Mouse (Mus musculus): ENCODE data around the gene Nrxn3. TPM values are rescaled to one million over a fixed set of nuclear protein-coding genes. Genes with fewer than 3 reads are reported as not detected.

Nrxn3 gene
- polyA plus RNA-seq, 1 experiment, result not detected

DNA sequence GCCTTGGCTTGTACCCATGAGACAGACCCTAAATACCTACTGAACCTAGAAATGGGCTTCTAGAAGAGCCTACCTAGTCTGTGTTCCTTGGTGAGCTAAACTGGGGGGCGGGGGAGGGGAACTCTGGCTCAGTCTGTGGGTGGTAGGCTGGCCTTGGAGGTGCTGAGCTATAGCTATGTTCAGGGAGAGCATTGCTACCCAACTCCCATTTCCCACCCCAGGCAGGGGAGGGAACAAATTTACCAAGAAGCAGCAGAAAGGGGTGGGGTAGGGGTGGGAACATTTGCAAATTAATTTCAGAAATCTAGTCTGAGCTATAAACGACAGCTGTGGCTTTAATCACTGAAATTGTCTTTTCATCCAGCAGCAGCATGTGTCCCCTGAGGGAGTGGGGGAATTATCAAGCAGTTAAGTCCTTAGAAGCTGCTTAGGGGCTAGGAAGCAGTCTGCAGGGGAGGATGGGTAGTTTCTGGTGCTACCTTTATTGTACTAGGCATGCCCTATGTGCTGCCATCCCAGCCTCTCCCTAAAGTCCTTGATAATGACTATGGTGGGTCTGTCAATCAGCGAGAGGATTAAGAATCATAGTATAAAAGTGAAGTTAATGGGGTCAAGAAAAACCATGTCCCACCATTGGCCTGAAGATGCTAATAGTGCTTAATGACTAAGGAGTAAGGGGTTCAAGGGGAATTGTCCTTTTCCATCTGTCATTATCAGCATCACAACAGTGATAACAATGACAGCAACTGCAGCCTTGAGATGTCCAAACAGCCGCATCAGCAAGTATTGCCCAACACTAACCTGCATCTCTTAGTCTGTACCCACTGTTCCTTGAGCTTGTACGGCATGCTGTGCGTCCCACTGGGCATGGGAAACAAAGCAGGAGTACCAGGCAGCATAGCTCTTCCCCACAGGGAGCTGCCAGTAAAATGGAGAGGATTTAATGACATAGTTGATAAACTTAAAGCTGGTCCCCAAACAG, 560.0 kb downstream of the Nrxn3 start:
- TF ChIP-seq POLR2A (IDR thresholded peaks at IDR 0.05; ENCODE audit: borderline replicate concordance, low read depth, low read length) (no peak), CTCF (IDR thresholded peaks at IDR 0.05; ENCODE audit: low read depth, low read length) (no peak)
- Histone ChIP-seq H3K4me3 (ENCODE audit: insufficient read depth, low read length) (no peak overlapping the region), H3K27ac (ENCODE audit: insufficient read depth, low read depth, low read length) (no peak overlapping the region), H3K4me1 (ENCODE audit: control insufficient read depth, insufficient read depth, low read length) (no peaks in the 10 kb centered on the region)

DNA sequence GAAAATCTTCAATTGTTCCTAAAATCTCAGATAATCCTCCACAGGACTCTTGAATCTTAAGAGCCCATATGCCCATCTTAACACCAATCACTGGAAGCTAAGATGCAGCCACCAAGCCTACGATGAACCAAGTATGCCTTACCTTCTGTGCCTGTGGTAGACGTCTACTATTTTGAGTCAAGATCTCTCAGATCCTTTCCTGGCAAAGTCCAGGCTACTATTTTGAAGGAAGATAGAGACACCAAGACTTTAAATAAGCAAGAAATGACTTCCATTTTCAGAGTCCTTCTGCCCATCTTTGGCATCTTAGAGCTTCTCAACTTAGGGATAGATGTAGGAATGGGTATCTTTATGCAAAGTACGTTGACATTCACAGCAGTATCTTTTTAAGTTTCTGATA, 561.7 kb downstream of the Nrxn3 start:
- no peaks in the 10 kb centered on the region for H3K4me1 ChIP-seq (ENCODE audit: control insufficient read depth, insufficient read depth, low read length)
- TF ChIP-seq CTCF (IDR thresholded peaks at IDR 0.05; ENCODE audit: low read depth, low read length) (no peak), POLR2A (IDR thresholded peaks at IDR 0.05; ENCODE audit: borderline replicate concordance, low read depth, low read length) (no peak)
- no peak overlapping the region for H3K27ac ChIP-seq (ENCODE audit: insufficient read depth, low read depth, low read length)
- H3K4me3 ChIP-seq (ENCODE audit: insufficient read depth, low read length), result no peak overlapping the region

DNA sequence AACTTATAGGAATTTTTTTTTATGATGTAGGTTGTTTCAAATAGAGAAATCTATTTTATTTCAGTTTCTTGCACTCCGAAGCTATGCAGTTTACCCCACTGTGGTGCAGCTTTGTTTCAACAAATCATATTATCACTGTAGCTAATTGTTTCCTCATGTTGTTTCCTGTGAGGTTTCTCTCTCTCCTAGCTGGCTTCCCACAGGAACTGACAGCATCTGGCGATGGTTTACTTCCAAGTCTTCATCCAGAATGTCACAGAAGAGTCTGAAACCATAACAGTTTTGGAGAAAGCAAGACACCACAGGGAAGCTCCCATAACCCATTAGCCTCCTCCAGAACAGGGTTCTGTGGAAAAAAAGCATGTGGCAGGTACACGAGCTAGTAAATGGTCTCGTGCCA, 564.4 kb downstream of the Nrxn3 start:
- no peaks in the 10 kb centered on the region for H3K4me1 ChIP-seq (ENCODE audit: control insufficient read depth, insufficient read depth, low read length)
- no peak overlapping the region for H3K27ac ChIP-seq (ENCODE audit: insufficient read depth, low read depth, low read length)
- H3K4me3 ChIP-seq (ENCODE audit: insufficient read depth, low read length), result no peak overlapping the region
- TF ChIP-seq POLR2A (IDR thresholded peaks at IDR 0.05; ENCODE audit: borderline replicate concordance, low read depth, low read length) (no peak), CTCF (IDR thresholded peaks at IDR 0.05; ENCODE audit: low read depth, low read length) (no peak)

DNA sequence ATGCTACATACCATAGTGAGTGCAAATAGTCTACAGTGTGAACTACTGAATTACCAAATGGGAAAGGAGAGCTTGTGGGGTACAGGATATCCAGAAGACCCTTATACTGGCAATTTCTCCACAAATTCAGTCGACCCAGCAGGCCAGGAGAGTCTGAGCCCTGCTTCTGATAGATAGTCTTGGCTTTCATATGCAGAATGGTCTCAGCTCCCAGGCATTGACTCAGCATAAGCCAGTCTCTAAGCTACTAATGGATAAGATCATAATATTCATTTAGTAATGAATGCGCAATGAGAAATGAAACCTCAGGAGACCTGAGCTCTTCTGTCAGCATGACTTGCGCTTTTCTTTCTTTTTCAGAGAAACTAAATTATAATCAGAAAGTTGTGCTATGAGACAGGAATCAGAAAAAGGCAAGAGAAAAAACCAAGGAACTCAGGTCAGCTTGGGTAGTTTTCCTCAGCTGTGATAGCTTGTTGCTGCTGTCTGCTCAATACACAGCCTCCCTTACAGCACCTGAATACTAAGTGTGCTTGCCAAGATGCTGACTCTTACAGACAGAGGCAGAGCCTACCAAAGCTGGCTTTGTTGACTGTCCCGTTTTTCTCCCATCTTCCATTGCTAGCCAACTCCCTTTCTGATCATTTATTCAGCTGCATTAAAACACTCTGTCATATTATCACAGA, 567.1 kb downstream of the Nrxn3 start:
- H3K4me1 ChIP-seq (ENCODE audit: control insufficient read depth, insufficient read depth, low read length), result no peaks in the 10 kb centered on the region
- no peak overlapping the region for H3K27ac ChIP-seq (ENCODE audit: insufficient read depth, low read depth, low read length)

DNA sequence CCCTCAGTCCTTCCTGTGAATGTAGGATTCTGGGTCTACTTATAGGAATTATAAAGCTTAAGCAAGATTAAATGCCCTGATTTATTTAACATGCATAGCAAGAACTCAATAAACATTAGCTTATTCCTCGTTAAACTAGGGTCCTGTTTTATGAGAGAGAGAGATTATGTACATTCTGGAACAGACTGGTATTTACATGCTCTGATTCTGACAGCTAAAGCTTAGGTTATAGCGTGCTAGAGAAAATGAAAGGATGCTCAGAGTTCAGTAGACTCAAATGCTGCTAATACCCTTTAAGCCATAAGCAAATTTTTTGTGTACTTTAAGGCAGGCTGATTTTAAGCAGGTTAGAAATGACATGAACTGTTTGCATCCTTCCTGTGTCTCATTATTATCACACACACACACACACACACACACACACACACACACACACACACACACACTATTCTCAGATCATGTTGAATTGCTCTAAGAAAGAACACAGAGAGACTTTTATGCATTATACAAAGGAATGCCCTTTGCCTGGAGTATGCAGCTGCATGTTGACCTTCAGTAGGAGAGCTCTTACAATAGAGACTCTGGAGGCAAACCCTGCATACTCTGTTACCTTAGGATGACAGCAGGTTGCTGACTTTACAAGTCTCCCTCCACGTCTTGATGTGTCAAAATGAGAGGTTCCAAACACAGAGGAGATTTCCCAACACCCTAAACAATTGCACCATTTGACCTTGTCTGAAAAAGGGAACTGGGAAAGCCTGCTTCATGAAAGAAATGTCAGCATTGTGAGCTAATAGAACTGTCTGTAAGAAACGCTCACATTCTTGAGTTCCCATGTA, 568.3 kb downstream of the Nrxn3 start:
- Histone ChIP-seq H3K4me1 (ENCODE audit: control insufficient read depth, insufficient read depth, low read length) (no peaks in the 10 kb centered on the region), H3K27ac (ENCODE audit: insufficient read depth, low read depth, low read length) (no peak overlapping the region), H3K4me3 (ENCODE audit: insufficient read depth, low read length) (no peak overlapping the region)
- TF ChIP-seq POLR2A (IDR thresholded peaks at IDR 0.05; ENCODE audit: borderline replicate concordance, low read depth, low read length) (no peak), CTCF (IDR thresholded peaks at IDR 0.05; ENCODE audit: low read depth, low read length) (no peak)

More for the DNA sequence above, 567.1 kb downstream of the Nrxn3 start:
- no peak overlapping the region for H3K4me3 ChIP-seq (ENCODE audit: insufficient read depth, low read length)
- TF ChIP-seq POLR2A (IDR thresholded peaks at IDR 0.05; ENCODE audit: borderline replicate concordance, low read depth, low read length) (no peak), CTCF (IDR thresholded peaks at IDR 0.05; ENCODE audit: low read depth, low read length) (no peak)

DNA sequence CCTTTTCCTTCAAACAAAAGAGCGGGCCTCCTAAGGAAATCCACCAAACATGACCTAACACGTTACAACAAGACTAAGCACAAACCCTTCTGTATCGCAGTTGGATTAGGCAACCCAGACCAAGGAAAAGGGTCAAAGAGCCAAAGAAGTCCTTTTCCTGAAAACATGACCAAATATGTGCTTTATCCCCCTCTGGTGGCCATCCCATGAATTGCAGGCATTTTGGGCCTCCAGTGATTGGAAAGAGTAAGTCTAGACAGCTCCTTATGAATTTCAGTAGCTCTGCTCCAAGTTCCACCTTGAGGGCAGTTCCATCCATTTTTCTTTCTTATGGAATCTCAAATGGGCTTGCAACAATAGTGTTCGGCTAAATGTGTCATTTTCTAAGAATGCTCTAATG, 579.3 kb downstream of the Nrxn3 start:
- no peak overlapping the region for H3K4me3 ChIP-seq (ENCODE audit: insufficient read depth, low read length)
- TF ChIP-seq POLR2A (IDR thresholded peaks at IDR 0.05; ENCODE audit: borderline replicate concordance, low read depth, low read length) (no peak), CTCF (IDR thresholded peaks at IDR 0.05; ENCODE audit: low read depth, low read length) (no peak)
- no peaks in the 10 kb centered on the region for H3K4me1 ChIP-seq (ENCODE audit: control insufficient read depth, insufficient read depth, low read length)
- no peak overlapping the region for H3K27ac ChIP-seq (ENCODE audit: insufficient read depth, low read depth, low read length)

DNA sequence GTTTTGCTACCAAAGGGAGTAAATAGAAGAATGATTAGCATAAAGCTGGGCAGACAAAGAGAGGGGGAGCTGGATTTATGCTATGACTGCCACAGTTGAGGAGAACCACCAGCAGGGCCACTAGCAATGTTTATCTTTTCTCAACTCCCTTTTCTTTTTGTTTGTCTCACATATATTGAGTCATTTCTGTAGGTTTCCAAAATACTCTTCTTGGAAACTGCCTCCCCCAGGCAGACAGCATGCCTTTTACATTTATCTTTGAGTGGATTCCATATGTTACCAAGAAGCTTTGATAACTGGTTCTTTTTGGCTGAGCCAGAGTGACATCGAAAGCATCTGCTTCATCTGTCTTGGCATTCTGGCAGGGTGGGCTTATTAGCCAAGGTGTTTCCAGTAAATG, 587.5 kb downstream of the Nrxn3 start:
- Histone ChIP-seq H3K4me3 (ENCODE audit: insufficient read depth, low read length) (no peak overlapping the region), H3K4me1 (ENCODE audit: control insufficient read depth, insufficient read depth, low read length) (no peaks in the 10 kb centered on the region), H3K27ac (ENCODE audit: insufficient read depth, low read depth, low read length) (no peak overlapping the region)
- TF ChIP-seq POLR2A (IDR thresholded peaks at IDR 0.05; ENCODE audit: borderline replicate concordance, low read depth, low read length), result no peak
- no peak for TF ChIP-seq CTCF (IDR thresholded peaks at IDR 0.05; ENCODE audit: low read depth, low read length)

DNA sequence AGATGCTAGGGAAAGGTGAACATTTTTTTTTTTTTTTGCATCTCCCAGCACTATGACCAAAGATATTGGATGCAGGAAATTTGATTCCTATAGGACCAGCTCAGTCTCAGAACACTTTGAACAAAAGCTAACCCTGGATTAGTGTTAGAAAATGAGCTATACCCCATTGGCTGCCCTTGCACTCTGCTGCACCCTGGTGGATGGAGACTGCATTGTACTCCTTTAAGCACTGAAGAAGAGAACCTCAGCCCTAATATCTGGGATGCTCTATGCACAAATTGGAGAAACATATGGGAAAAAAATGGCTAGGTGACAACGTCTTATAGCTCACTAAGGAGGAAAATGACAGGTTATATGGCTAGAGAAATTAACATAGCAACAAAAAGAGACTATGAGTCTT, 589.9 kb downstream of the Nrxn3 start:
- no peak for TF ChIP-seq CTCF (IDR thresholded peaks at IDR 0.05; ENCODE audit: low read depth, low read length)
- no peak for TF ChIP-seq POLR2A (IDR thresholded peaks at IDR 0.05; ENCODE audit: borderline replicate concordance, low read depth, low read length)
- H3K4me1 ChIP-seq (ENCODE audit: control insufficient read depth, insufficient read depth, low read length), result no peaks in the 10 kb centered on the region
- H3K27ac ChIP-seq (ENCODE audit: insufficient read depth, low read depth, low read length), result no peak overlapping the region
- H3K4me3 ChIP-seq (ENCODE audit: insufficient read depth, low read length), result no peak overlapping the region

DNA sequence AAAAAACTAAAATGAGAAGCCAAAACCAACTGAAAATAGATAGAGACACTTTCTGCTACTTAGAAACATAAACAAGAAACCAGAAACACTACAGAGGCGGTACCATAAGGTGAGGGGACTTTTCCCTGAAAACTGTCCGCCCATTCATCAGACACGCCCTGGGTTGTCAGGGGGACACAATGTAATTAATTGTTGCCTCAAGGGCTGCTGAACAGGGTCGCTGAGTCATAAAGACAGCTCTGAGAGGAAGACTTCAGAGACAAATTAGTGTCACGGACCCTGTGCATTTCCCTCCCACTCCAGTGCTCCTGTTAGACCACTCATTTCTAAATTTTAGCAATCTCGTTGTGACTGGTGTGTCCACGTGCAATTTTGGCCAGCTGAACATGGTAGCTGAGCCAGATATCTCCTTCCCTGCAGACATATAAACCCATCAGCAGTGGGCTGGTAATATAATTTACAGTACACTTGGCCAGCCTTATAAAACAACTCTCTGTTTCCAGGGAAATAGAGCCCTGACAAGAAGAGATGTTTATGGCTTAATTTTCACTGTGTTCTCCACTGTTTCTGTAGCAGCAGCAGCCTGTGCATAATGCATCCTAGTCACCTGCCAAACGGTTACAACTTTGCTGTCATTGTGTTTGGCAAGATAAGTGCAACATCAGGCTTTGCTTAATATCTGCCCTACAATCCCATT, 603.3 kb downstream of the Nrxn3 start:
- Histone ChIP-seq H3K4me1 (ENCODE audit: control insufficient read depth, insufficient read depth, low read length) (no peaks in the 10 kb centered on the region), H3K27ac (ENCODE audit: insufficient read depth, low read depth, low read length) (no peak overlapping the region), H3K4me3 (ENCODE audit: insufficient read depth, low read length) (no peak overlapping the region)
- no peak for TF ChIP-seq CTCF (IDR thresholded peaks at IDR 0.05; ENCODE audit: low read depth, low read length)
- TF ChIP-seq POLR2A (IDR thresholded peaks at IDR 0.05; ENCODE audit: borderline replicate concordance, low read depth, low read length), result no peak
